Mouse (Mus musculus) erythroblast, adult 5-6 weeks (primary cell): ENCODE data around the gene Iffo1. TPM values are rescaled to one million over a fixed set of nuclear protein-coding genes. Genes with fewer than 3 reads are reported as not detected.
A peak's percentile ranks its signal among the peaks of the same experiment; 100 is the strongest.

ENCODE experiments used
- ATAC-seq: replicated peaks from 2 replicates; pipeline ENCODE4 v1.8.0; 2016; ENCODE audit warnings: moderate number of reproducible peaks, mild to moderate bottlenecking, moderate TSS enrichment, inconsistent platforms; ENCODE audit not compliant: poor library complexity, low FRiP score, severe bottlenecking
- total RNA-seq, 2 experiments: library from RNA; stranded (forward) in 1 of 2; stranded (reverse) in 1 of 2; fragments of 150-400 nt in 1 of 2; fragments of 200-764, 138-1000 nt in 1 of 2; gene quantifications; 2 replicates each; pipeline versions ENCODE4 v1.2.3 to v1.2.4; 2015 to 2017; ENCODE audit warnings: low replicate concordance in 2 of 2

Iffo1 gene
- total RNA-seq, 2 experiments from 2014 or later: 2.2 to 3.1 TPM

DNA sequence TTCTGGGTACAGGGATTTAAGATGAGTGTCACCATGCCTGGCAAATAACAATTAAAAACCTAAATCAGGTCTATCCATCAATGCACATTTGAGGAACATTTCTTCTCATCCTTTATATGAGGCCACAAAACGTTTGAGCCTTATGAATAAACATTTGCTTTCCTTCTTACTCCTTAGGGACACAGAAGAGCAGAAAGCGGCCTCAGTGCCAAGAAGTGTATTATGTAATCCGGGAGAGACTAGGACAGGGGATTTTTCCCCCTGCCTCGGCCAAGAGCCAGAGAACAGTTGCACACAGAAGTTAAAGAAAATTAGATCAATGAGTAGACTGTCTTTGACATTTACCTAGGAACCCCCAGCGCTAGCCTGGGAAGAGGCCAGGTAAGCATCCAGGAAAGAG, 37.1 kb downstream of the Iffo1 start:
- no peak for ATAC-seq

DNA sequence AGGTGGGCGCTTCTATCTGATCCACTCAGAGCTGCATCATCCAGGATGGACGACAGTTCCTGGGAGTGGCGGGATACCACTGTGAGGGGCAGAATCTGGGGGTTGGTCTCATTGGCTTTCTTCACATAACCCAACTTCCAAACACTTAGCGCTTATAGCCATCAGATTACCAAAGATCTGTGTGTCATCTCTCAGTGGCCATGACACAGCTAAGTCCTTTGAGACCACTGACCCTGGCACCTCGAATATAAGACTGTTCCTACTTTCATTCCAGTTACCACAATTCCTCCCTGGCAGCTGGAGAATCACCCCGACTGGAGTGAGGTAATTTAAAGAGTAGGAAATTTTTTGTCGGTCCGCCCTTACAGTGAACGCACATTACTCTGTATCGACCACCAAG, 41.2 kb downstream of the Iffo1 start:
- ATAC-seq: no peak

DNA sequence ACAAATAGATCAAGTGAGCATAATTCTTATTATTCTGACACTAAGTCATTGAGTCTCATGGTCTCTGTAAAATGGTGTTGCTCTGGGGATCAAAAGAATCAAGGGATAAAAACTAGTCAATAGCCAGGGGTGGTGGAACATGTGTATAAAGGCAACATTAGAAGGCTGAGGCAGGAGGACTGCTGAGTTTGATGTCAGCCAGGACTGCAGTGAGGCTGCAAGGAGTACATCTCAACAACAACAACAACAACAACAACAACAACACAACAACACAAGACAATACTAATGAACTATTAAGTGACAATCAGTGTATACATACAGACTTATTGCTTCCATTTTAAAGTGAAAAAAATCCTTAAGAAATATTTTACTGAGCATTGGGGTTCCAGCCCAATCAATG, 45.8 kb downstream of the Iffo1 start:
- ATAC-seq: no peak

DNA sequence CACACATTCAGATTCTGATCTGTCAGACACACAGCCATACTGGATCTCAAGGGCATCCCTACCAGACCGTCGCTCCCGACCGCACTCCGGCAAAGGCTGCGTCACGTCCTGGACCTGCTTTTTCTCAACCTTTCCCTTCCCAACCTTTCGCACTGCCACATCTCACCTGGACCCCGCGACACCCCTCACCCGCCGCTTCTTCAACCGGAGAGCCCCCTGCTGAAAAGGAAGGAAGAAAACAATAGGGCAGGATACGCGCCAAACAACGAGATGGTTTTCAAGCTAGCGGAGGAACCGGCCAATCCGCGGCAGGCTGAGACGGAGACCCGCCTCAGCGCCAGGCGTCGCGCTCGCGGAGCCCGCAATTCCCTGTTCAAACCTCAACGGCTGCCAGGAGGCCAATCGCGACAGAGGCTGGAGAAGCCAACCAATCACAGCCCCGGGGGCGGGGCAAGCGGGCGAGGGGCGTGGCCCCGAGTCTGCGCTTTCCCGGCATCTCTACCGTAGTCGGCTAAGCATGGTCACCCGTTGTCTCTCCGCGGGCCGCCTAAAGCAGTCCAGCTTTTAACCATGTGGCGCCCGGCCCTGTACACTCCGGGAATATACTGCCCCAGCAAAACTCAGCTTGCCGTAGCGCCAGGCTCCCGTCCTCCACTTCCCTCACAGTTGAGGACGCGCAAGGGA, 46.4 kb downstream of the Iffo1 start, which contains the start of the genes Ncapd2 and Mrpl51:
TSS of gene Ncapd2 (minus strand) at position 370 of the 684 bp plus-strand sequence.
TSS of gene Mrpl51 (plus strand) at position 470 of the 684 bp plus-strand sequence.
- ATAC-seq: peak; percentile 90

DNA sequence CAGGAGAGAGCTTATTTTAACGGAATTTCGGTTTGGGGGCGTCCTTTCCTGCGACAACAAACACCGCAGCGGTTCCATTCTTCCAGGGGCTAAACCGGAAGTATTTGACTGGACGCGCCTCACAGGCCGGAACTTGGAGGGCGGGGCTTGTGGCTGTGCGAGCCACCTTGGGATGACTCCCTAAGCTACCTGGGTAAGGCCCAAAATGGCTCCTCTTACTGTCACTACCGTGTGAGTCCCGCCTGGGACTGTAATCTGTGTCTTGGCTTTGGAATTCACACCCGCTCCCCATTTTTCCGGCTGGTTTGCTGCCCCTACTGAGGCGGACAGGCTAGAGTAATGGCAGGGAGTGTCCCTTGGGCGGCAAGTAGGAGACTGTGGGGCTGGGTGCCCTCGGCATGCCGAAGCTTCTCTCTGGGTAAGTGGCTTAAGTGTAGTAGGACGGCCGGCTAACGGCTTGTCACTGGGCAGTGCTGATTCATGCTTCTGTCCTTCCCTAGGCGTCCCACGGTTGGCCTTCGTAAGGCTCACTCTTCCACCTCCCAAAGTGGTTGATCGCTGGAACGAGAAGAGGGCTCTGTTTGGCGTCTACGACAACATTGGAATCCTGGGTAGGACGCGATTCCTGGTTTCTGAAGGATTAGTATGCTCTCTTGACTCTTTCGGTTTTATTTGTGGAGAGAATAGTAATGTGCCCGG, 47.1 kb downstream of the Iffo1 start:
- ATAC-seq: peak; percentile 84

DNA sequence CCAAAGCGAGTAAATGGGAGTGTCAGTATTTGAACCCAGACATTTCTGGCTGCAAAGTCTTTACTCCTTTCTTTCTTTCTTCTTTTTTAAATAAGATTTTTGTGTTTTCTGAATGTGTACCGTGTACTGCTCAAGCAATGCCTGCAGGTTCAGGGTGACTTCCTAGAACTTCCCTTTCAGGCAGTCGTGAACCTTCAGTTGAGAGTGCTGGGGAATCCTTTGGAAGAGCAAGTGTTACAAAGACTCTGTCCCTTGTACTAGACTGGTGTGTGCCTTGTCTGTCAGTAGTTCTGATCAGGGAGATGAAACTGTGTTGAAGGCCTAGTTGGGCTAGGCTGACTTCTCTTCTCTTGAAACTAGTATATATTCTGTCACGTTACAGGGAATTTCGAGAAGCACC, 47.8 kb downstream of the Iffo1 start:
- no peak for ATAC-seq

DNA sequence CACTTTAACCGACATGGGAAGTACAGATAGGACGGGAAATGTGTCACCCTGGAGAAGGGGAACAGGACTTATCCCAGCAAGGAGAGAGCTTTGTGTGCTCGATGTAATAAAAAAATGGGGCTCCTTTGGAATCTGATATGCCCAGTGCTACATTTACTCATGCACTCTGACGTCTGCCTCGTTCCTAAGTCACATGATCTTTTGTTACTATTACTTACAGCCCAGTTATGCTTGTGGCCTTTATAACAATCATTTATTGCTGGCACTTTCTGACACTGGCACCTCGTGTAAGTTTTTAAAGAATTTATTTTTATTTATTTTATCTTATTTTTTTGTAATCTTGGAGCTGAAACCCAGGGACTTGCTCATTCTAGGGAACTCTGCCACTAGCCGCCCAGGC, 48.3 kb downstream of the Iffo1 start:
- ATAC-seq: no peak

DNA sequence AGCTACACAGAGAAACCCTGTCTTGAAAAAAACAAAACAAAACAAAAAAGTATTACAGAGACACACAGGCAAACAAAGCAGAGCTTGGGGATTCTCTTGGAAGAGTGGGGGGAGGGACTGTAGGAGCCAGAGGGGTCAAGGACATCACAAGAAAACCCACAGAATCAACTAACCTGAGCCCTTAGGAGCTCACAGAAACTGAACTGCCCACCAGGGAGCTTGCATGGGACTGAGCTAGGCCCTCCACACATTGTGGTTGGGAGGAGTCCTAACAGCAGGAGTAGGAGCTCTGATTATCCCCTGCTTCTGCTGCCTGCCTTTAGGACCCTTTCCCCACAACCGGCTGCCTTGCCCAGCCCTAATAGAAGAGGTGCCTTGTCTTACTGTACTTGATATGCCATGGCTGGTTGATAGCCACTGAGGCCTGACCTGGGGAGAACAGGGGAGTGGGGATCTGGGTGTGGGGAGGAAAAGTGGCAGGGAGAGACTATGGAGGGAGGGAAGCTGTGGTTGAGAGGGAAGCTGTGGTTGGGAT, 50.6 kb downstream of the Iffo1 start:
- no peak for ATAC-seq

DNA sequence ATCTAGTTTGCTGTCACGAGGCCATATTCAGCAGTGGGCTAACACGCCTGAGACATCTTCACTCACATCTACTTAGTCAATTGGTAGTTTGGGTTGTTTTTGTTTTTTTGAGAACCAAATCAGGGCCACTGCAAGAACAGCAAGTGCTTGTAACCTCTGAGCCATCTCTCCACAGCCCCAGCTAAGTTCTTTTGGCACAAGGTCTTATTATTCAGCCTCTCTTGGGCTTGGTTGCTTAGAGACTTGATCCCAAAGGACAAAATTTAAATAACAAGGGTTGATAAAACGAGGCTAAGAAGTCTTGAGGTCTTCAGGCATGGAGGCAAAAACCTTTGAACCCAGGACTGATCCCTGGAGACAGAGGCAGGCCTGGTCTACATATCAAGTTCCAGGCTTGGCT, 51.3 kb downstream of the Iffo1 start:
- ATAC-seq: no peak

DNA sequence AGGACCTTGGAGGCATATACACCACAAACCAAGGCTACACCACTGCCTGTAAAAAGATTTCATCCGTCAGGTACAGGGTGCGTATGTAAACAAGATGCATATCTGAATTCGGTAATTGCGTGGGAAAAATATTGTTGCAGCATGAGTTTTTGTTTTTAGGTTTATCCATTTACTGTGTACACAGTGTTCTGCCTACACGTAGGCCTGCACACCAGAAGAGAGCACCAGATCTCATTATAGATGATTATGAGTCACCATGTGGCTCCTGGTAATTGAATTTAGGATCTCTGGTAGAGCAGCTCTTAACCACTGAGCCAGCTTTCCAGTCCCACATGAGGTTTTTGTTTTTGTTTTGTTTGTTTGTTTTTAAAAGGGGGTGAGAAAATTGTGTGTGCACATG, 52.1 kb downstream of the Iffo1 start:
- no peak for ATAC-seq

DNA sequence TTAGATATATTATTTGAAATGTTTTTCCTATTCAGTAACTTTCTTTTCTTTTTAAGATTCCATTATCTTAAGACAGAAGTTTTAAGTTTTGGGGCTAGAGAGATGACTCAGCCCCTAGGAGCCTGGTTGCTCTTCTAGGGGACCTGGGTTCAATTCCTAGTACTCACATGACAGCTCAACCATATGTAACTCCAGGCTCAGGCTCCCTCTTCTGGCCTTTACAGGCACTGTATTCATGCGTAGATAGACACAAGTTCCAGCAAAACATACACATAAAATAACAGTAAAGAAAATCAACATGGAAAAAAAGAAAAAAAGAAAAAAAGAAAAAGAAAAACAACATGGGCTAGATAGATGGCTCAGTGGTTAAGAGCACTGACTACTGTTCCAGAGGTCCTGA, 65.4 kb downstream of the Iffo1 start:
- ATAC-seq: no peak

Other genes with a start within 250 kb of the Iffo1 start
- gene Lag3, start 233.5 kb upstream of the Iffo1 start, total RNA-seq (2015; ENCODE audit: low replicate concordance): 1.0 and 2.7 TPM in 2 replicates
- gene Lag3, start 233.5 kb upstream of the Iffo1 start, total RNA-seq (2017; ENCODE audit: low replicate concordance): 0.51 TPM in 1 of 2 replicates, not detected in the other
- gene Ptms, start 225.1 kb upstream of the Iffo1 start, total RNA-seq (2015; ENCODE audit: low replicate concordance): 26.1 and 31.3 TPM in 2 replicates
- gene Ptms, start 225.1 kb upstream of the Iffo1 start, total RNA-seq (2017; ENCODE audit: low replicate concordance): 12.0 and 21.8 TPM in 2 replicates
- gene Mlf2, start 213.9 kb upstream of the Iffo1 start, total RNA-seq (2015; ENCODE audit: low replicate concordance): 11.7 and 13.4 TPM in 2 replicates
- 14.1 and 20.7 TPM in 2 replicates for gene Mlf2, start 213.9 kb upstream of the Iffo1 start, total RNA-seq (2017; ENCODE audit: low replicate concordance)
- gene Cops7a, start 179.7 kb upstream of the Iffo1 start, total RNA-seq (2015; ENCODE audit: low replicate concordance): 10.2 and 16.5 TPM in 2 replicates
- 5.6 and 7.7 TPM in 2 replicates for gene Cops7a, start 179.7 kb upstream of the Iffo1 start, total RNA-seq (2017; ENCODE audit: low replicate concordance)
- gene Pianp, start 148.5 kb upstream of the Iffo1 start, total RNA-seq (2015; ENCODE audit: low replicate concordance): not detected in 2 replicates
- gene Pianp, start 148.5 kb upstream of the Iffo1 start, total RNA-seq (2017; ENCODE audit: low replicate concordance): not detected in 2 replicates
- 20.8 and 25.9 TPM in 2 replicates for gene Zfp384, start 136.1 kb upstream of the Iffo1 start, total RNA-seq (2015; ENCODE audit: low replicate concordance)
- 9.8 and 12.3 TPM in 2 replicates for gene Zfp384, start 136.1 kb upstream of the Iffo1 start, total RNA-seq (2017; ENCODE audit: low replicate concordance)
- 7.1 and 7.9 TPM in 2 replicates for gene Ing4, start 105.5 kb upstream of the Iffo1 start, total RNA-seq (2015; ENCODE audit: low replicate concordance)
- gene Ing4, start 105.5 kb upstream of the Iffo1 start, total RNA-seq (2017; ENCODE audit: low replicate concordance): 27.7 and 35.7 TPM in 2 replicates
- 3.3 TPM in 1 of 2 replicates, not detected in the other for gene Acrbp, start 95.6 kb upstream of the Iffo1 start, total RNA-seq (2015; ENCODE audit: low replicate concordance)
- gene Acrbp, start 95.6 kb upstream of the Iffo1 start, total RNA-seq (2017; ENCODE audit: low replicate concordance): 7.0 and 11.6 TPM in 2 replicates
- gene Lpar5, start 77.3 kb upstream of the Iffo1 start, total RNA-seq (2015; ENCODE audit: low replicate concordance): 3.1 TPM in 1 of 2 replicates, not detected in the other
- 0.60 TPM in 1 of 2 replicates, not detected in the other for gene Lpar5, start 77.3 kb upstream of the Iffo1 start, total RNA-seq (2017; ENCODE audit: low replicate concordance)
- gene Chd4, start 49.3 kb upstream of the Iffo1 start, total RNA-seq (2015; ENCODE audit: low replicate concordance): 31.8 and 50.0 TPM in 2 replicates
- 70.6 and 102 TPM in 2 replicates for gene Chd4, start 49.3 kb upstream of the Iffo1 start, total RNA-seq (2017; ENCODE audit: low replicate concordance)
- gene Nop2, start 13.3 kb upstream of the Iffo1 start, total RNA-seq (2015; ENCODE audit: low replicate concordance): 4.8 and 6.7 TPM in 2 replicates
- 10.5 and 11.8 TPM in 2 replicates for gene Nop2, start 13.3 kb upstream of the Iffo1 start, total RNA-seq (2017; ENCODE audit: low replicate concordance)
- 912 and 913 TPM in 2 replicates for gene Gapdh, start 21.2 kb downstream of the Iffo1 start, total RNA-seq (2015; ENCODE audit: low replicate concordance)
- gene Gapdh, start 21.2 kb downstream of the Iffo1 start, total RNA-seq (2017; ENCODE audit: low replicate concordance): 174 and 278 TPM in 2 replicates
- 139 and 148 TPM in 2 replicates for gene Ncapd2, start 46.5 kb downstream of the Iffo1 start, total RNA-seq (2015; ENCODE audit: low replicate concordance)
- gene Ncapd2, start 46.5 kb downstream of the Iffo1 start, total RNA-seq (2017; ENCODE audit: low replicate concordance): 137 and 246 TPM in 2 replicates
- gene Mrpl51, start 46.6 kb downstream of the Iffo1 start, total RNA-seq (2015; ENCODE audit: low replicate concordance): 40.1 and 54.4 TPM in 2 replicates
- gene Mrpl51, start 46.6 kb downstream of the Iffo1 start, total RNA-seq (2017; ENCODE audit: low replicate concordance): 16.4 and 29.8 TPM in 2 replicates
- gene Vamp1, start 70.3 kb downstream of the Iffo1 start, total RNA-seq (2015; ENCODE audit: low replicate concordance): 2.1 and 4.2 TPM in 2 replicates
- gene Vamp1, start 70.3 kb downstream of the Iffo1 start, total RNA-seq (2017; ENCODE audit: low replicate concordance): 0.14 and 2.1 TPM in 2 replicates
- 0.84 and 4.4 TPM in 2 replicates for gene Tapbpl, start 86.6 kb downstream of the Iffo1 start, total RNA-seq (2015; ENCODE audit: low replicate concordance)
- 3.0 and 4.0 TPM in 2 replicates for gene Tapbpl, start 86.6 kb downstream of the Iffo1 start, total RNA-seq (2017; ENCODE audit: low replicate concordance)
- gene Cd27, start 91.8 kb downstream of the Iffo1 start, total RNA-seq (2015; ENCODE audit: low replicate concordance): 1.7 and 6.3 TPM in 2 replicates
- gene Cd27, start 91.8 kb downstream of the Iffo1 start, total RNA-seq (2017; ENCODE audit: low replicate concordance): 0.84 and 1.0 TPM in 2 replicates
- not detected in 2 replicates for gene Tuba3a, start 140.8 kb downstream of the Iffo1 start, total RNA-seq (2015; ENCODE audit: low replicate concordance)
- gene Tuba3a, start 140.8 kb downstream of the Iffo1 start, total RNA-seq (2017; ENCODE audit: low replicate concordance): not detected in 2 replicates
- 7.1 and 10.9 TPM in 2 replicates for gene Ltbr, start 168.6 kb downstream of the Iffo1 start, total RNA-seq (2015; ENCODE audit: low replicate concordance)
- 2.6 and 7.2 TPM in 2 replicates for gene Ltbr, start 168.6 kb downstream of the Iffo1 start, total RNA-seq (2017; ENCODE audit: low replicate concordance)
- gene Scnn1a, start 175.4 kb downstream of the Iffo1 start, total RNA-seq (2015; ENCODE audit: low replicate concordance): 4.6 and 7.9 TPM in 2 replicates
- gene Scnn1a, start 175.4 kb downstream of the Iffo1 start, total RNA-seq (2017; ENCODE audit: low replicate concordance): not detected in 2 replicates
- gene Tnfrsf1a, start 204.1 kb downstream of the Iffo1 start, total RNA-seq (2015; ENCODE audit: low replicate concordance): 18.8 and 24.8 TPM in 2 replicates
- 7.2 and 13.8 TPM in 2 replicates for gene Tnfrsf1a, start 204.1 kb downstream of the Iffo1 start, total RNA-seq (2017; ENCODE audit: low replicate concordance)
- not detected in 2 replicates for gene Plekhg6, start 235.6 kb downstream of the Iffo1 start, total RNA-seq (2015; ENCODE audit: low replicate concordance)
- not detected in 2 replicates for gene Plekhg6, start 235.6 kb downstream of the Iffo1 start, total RNA-seq (2017; ENCODE audit: low replicate concordance)